32 mouse cellular contexts compared by ENCODE assay signal in genomic region chr1:139858548-139858947, GRCm38 (mm10). TPM values are rescaled to one million over a fixed set of nuclear protein-coding genes. Genes with fewer than 3 reads are reported as not detected.
"Had no signal": no experiment of that assay in that cellular context is flagged by ENCODE, and none has a peak within 500 bp of the region (broad histone marks: within the 10 kb centered on the region; RNA-seq: fewer than 3 reads in every experiment).

Gene Cfhr2, minus strand, starts transcription at chr1:139858702.

- DNase-seq: gastrocnemius, postnatal 14 days; gastrocnemius, postnatal 36 days; heart, adult 2 months; heart, postnatal 14 days; heart, postnatal 36 days; kidney, adult 11 months; kidney, adult 2 months; kidney, adult 9 months; kidney, postnatal 14 days; kidney, postnatal 36 days; layer of hippocampus, adult 9-11 months; layer of hippocampus, postnatal 36 days; left cerebral cortex, postnatal 4 days had no signal

- H3K4me3 ChIP-seq: heart, adult 2 months; heart, embryonic 13.5 days; heart, embryonic 15.5 days; hindbrain, embryonic 13.5 days; hindbrain, embryonic 15.5 days; kidney, embryonic 15.5 days; limb, embryonic 13.5 days; limb, embryonic 15.5 days had no signal

- H3K4me2 ChIP-seq: heart, embryonic 11.5 days; heart, embryonic 13.5 days; heart, embryonic 15.5 days; hindbrain, embryonic 13.5 days; hindbrain, embryonic 15.5 days; kidney, embryonic 15.5 days; limb, embryonic 13.5 days; limb, embryonic 15.5 days had no signal

- H3K27ac ChIP-seq: heart, adult 2 months; heart, embryonic 13.5 days; heart, embryonic 15.5 days; hindbrain, embryonic 13.5 days; hindbrain, embryonic 15.5 days; hindbrain, postnatal 0 days; kidney, embryonic 15.5 days; kidney, postnatal 0 days; limb, embryonic 13.5 days; limb, embryonic 15.5 days; liver, embryonic 14.5 days had no signal

- H3K27me3 ChIP-seq: heart, embryonic 13.5 days; heart, embryonic 15.5 days; hindbrain, embryonic 13.5 days; hindbrain, embryonic 15.5 days; kidney, embryonic 15.5 days; limb, embryonic 13.5 days; limb, embryonic 15.5 days had no signal

- H3K9me3 ChIP-seq: heart, embryonic 13.5 days; heart, embryonic 15.5 days; hindbrain, embryonic 13.5 days; hindbrain, embryonic 15.5 days; kidney, embryonic 15.5 days; limb, embryonic 13.5 days; limb, embryonic 15.5 days had no signal

- ATAC-seq: hindbrain, postnatal 0 days; intestine, embryonic 16.5 days had no signal

- H3K36me3 ChIP-seq: heart, embryonic 13.5 days; heart, embryonic 15.5 days; hindbrain, embryonic 13.5 days; hindbrain, embryonic 15.5 days; kidney, embryonic 15.5 days; limb, embryonic 13.5 days; limb, embryonic 15.5 days had no signal

- H3K4me1 ChIP-seq: heart, embryonic 13.5 days; heart, embryonic 15.5 days; hindbrain, embryonic 13.5 days; hindbrain, embryonic 15.5 days; kidney, embryonic 15.5 days; limb, embryonic 13.5 days; limb, embryonic 15.5 days had no signal

- H3K9ac ChIP-seq: heart, embryonic 13.5 days; heart, embryonic 15.5 days; hindbrain, embryonic 13.5 days; hindbrain, embryonic 15.5 days; kidney, embryonic 15.5 days; limb, embryonic 13.5 days; limb, embryonic 15.5 days; liver, embryonic 14.5 days had no signal

RNA-seq across cellular contexts. Expression of gene Cfhr2, which starts in this region (rescaled TPM):
- total RNA-seq: gastrocnemius, postnatal 36 days; hematopoietic stem cell, adult 5-6 weeks had no signal
- polyA plus RNA-seq: gonadal fat pad, adult 2 months; heart, adult 2 months; heart, embryonic 11.5 days; heart, embryonic 13.5 days; heart, embryonic 15.5 days; heart, postnatal 0 days; hindbrain, embryonic 11.5 days; hindbrain, embryonic 13.5 days; hindbrain, embryonic 15.5 days; hindbrain, postnatal 0 days; intestine, embryonic 14.5 days; large intestine, adult 2 months; limb, embryonic 11.5 days; limb, embryonic 13.5 days had no signal
